Mouse (Mus musculus) MEL (cell line): ENCODE data around the gene Phtf2. TPM values are rescaled to one million over a fixed set of nuclear protein-coding genes. Genes with fewer than 3 reads are reported as not detected.
A peak's percentile ranks its signal among the peaks of the same experiment; 100 is the strongest.

Source experiments
- DNase-seq: peaks from one replicate; pipeline ENCODE4 v3.0.0; 2011; ENCODE audit warnings: low read depth, low spot score
- H3K27ac ChIP-seq: 2 replicates; pipeline ENCODE4 v1.5.1; 2012; ENCODE audit warnings: low read depth, mild to moderate bottlenecking, control low read depth, low read length, moderate library complexity; ENCODE audit not compliant: control insufficient read depth
- H3K27me3 ChIP-seq, 2 experiments: fragments of 150-350 bp in 1 of 2; sonication (generic) in 1 of 2; 2 replicates each; pipeline ENCODE4 v1.6.1; 2012; ENCODE audit warnings: low read length in 2 of 2, mild to moderate bottlenecking in 2 of 2, improper control_type of control experiment in 1 of 2, moderate library complexity in 1 of 2; ENCODE audit not compliant: insufficient read depth in 2 of 2, control insufficient read depth in 1 of 2
- H3K36me3 ChIP-seq, 2 experiments: 2 replicates each; pipeline ENCODE4 v1.6.1; 2012 to 2014; ENCODE audit warnings: low read length in 2 of 2, improper control_type of control experiment in 1 of 2, inconsistent platforms in 1 of 2, mild to moderate bottlenecking in 1 of 2; ENCODE audit not compliant: insufficient read depth in 2 of 2, control insufficient read depth in 1 of 2
- H3K4me1 ChIP-seq, 2 experiments: fragments of 150-350 bp in 1 of 2; sonication (generic) in 1 of 2; 2 replicates each; pipeline ENCODE4 v1.6.1; 2012; ENCODE audit warnings: low read length in 2 of 2, improper control_type of control experiment in 1 of 2, mild to moderate bottlenecking in 1 of 2; ENCODE audit not compliant: insufficient read depth in 2 of 2, control insufficient read depth in 1 of 2
- H3K4me3 ChIP-seq, 2 experiments: fragments of 150-350 bp in 1 of 2; sonication (generic) in 1 of 2; 2 replicates each; pipeline ENCODE4 v1.5.1; 2012; ENCODE audit warnings: low read depth in 2 of 2, low read length in 2 of 2, mild to moderate bottlenecking in 2 of 2, moderate library complexity in 2 of 2, control low read depth in 1 of 2, improper control_type of control experiment in 1 of 2; ENCODE audit not compliant: control insufficient read depth in 1 of 2, insufficient read depth in 1 of 2
- H3K79me2 ChIP-seq: 2 replicates; pipeline ENCODE4 v1.6.1; 2012; ENCODE audit warnings: mild to moderate bottlenecking, low read length, moderate library complexity; ENCODE audit not compliant: control insufficient read depth, poor library complexity, insufficient read depth
- H3K9ac ChIP-seq: 2 replicates; pipeline ENCODE4 v1.6.1; 2012; ENCODE audit warnings: low read depth, mild to moderate bottlenecking, control low read depth, low read length, moderate library complexity; ENCODE audit not compliant: control insufficient read depth, poor library complexity, severe bottlenecking
- H3K9me3 ChIP-seq: fragments of 150-350 bp; sonication (generic); replicated peaks from 2 replicates; pipeline ENCODE4 v1.6.1; 2012; ENCODE audit warnings: mild to moderate bottlenecking, low read length, improper control_type of control experiment, moderate library complexity; ENCODE audit not compliant: insufficient read depth
- BHLHE40 ChIP-seq: IDR thresholded peaks from 2 replicates; pipeline ENCODE4 v1.6.1; 2012; ENCODE audit warnings: low read depth, mild to moderate bottlenecking, inconsistent platforms, low read length, improper control_type of control experiment, borderline replicate concordance
- CHD1 ChIP-seq: IDR thresholded peaks from 2 replicates; pipeline ENCODE4 v1.6.1; 2012; ENCODE audit warnings: low read depth, mild to moderate bottlenecking, inconsistent platforms, low read length, improper control_type of control experiment
- CHD2 ChIP-seq: IDR thresholded peaks from 2 replicates; pipeline ENCODE4 v1.6.1; 2011; ENCODE audit warnings: low read length, improper control_type of control experiment
- CTCF ChIP-seq, 3 experiments: IDR thresholded peaks in 2 of 3; conservative IDR thresholded peaks in 1 of 3; 2 replicates each; pipeline ENCODE4 v1.5.1; 2011 to 2012; ENCODE audit warnings: low read length in 3 of 3, low read depth in 2 of 3, mild to moderate bottlenecking in 2 of 3, improper control_type of control experiment in 1 of 3, inconsistent platforms in 1 of 3, mixed read lengths in 1 of 3, moderate library complexity in 1 of 3; ENCODE audit not compliant: control insufficient read depth in 1 of 3, insufficient read depth in 1 of 3, poor library complexity in 1 of 3, severe bottlenecking in 1 of 3
- ELF1 ChIP-seq: IDR thresholded peaks from 2 replicates; pipeline ENCODE4 v1.6.1; 2014; ENCODE audit warnings: low read depth, mild to moderate bottlenecking, inconsistent platforms, low read length, improper control_type of control experiment, moderate library complexity
- EP300 ChIP-seq, 2 experiments: IDR thresholded peaks; 2 replicates each; pipeline ENCODE4 v1.6.1; 2011; ENCODE audit warnings: improper control_type of control experiment in 2 of 2, low read length in 2 of 2, low read depth in 1 of 2, mild to moderate bottlenecking in 1 of 2
- ETS1 ChIP-seq: IDR thresholded peaks from 2 replicates; pipeline ENCODE4 v1.6.1; 2012; ENCODE audit warnings: low read depth, mild to moderate bottlenecking, inconsistent platforms, low read length, improper control_type of control experiment, moderate library complexity
- GABPA ChIP-seq: IDR thresholded peaks from 2 replicates; pipeline ENCODE4 v1.6.1; 2012; ENCODE audit warnings: low read depth, mild to moderate bottlenecking, inconsistent platforms, low read length, improper control_type of control experiment, moderate library complexity
- GATA1 ChIP-seq: IDR thresholded peaks from 2 replicates; pipeline ENCODE4 v1.6.1; 2011; ENCODE audit warnings: low read depth, low read length, improper control_type of control experiment
- MAFK ChIP-seq: IDR thresholded peaks from 2 replicates; pipeline ENCODE4 v1.6.1; 2011; ENCODE audit warnings: low read depth, mild to moderate bottlenecking, low read length, improper control_type of control experiment, borderline replicate concordance
- MAX ChIP-seq: IDR thresholded peaks from 2 replicates; pipeline ENCODE4 v1.6.1; 2011; ENCODE audit warnings: low read length, improper control_type of control experiment
- MAZ ChIP-seq: IDR thresholded peaks from 2 replicates; pipeline ENCODE4 v1.6.1; 2012; ENCODE audit warnings: low read depth, mild to moderate bottlenecking, inconsistent platforms, low read length, improper control_type of control experiment
- MEF2A ChIP-seq: IDR thresholded peaks from 2 replicates; pipeline ENCODE4 v1.6.1; 2014; ENCODE audit warnings: low read depth, mild to moderate bottlenecking, inconsistent platforms, low read length, improper control_type of control experiment; ENCODE audit not compliant: poor library complexity, insufficient replicate concordance, severe bottlenecking; ENCODE audit errors: extremely low read depth
- MXI1 ChIP-seq: IDR thresholded peaks from 2 replicates; pipeline ENCODE4 v1.6.1; 2011; ENCODE audit warnings: mild to moderate bottlenecking, low read depth, low read length, improper control_type of control experiment
- MYC ChIP-seq: IDR thresholded peaks from 2 replicates; pipeline ENCODE4 v1.6.1; 2011; ENCODE audit warnings: low read depth, mild to moderate bottlenecking, low read length, improper control_type of control experiment, moderate library complexity
- NRF1 ChIP-seq: IDR thresholded peaks from 2 replicates; pipeline ENCODE4 v1.6.1; 2014; ENCODE audit warnings: low read depth, mild to moderate bottlenecking, inconsistent platforms, low read length, improper control_type of control experiment, moderate library complexity; ENCODE audit not compliant: poor library complexity, insufficient read depth, severe bottlenecking
- POLR2A ChIP-seq, 2 experiments: IDR thresholded peaks; 2 replicates each; pipeline ENCODE4 v1.6.1; 2011 to 2012; ENCODE audit warnings: low read length in 2 of 2, mild to moderate bottlenecking in 2 of 2, control low read depth in 1 of 2, improper control_type of control experiment in 1 of 2, low read depth in 1 of 2, moderate library complexity in 1 of 2; ENCODE audit not compliant: control insufficient read depth in 1 of 2, insufficient read depth in 1 of 2, poor library complexity in 1 of 2
- POLR2AphosphoS2 ChIP-seq: IDR thresholded peaks from 2 replicates; pipeline ENCODE4 v1.6.1; 2011; ENCODE audit warnings: low read length, improper control_type of control experiment
- POLR2AphosphoS5 ChIP-seq: IDR thresholded peaks from 2 replicates; pipeline ENCODE4 v1.6.1; 2012; ENCODE audit warnings: low read depth, borderline replicate concordance, mild to moderate bottlenecking, inconsistent platforms, low read length, moderate library complexity, mixed read lengths
- RCOR1 ChIP-seq: IDR thresholded peaks from 2 replicates; pipeline ENCODE4 v1.6.1; 2012; ENCODE audit warnings: low read depth, mild to moderate bottlenecking, inconsistent platforms, low read length, improper control_type of control experiment
- SIN3A ChIP-seq: IDR thresholded peaks from 2 replicates; pipeline ENCODE4 v1.6.1; 2012; ENCODE audit warnings: low read length, improper control_type of control experiment, inconsistent platforms
- SMC3 ChIP-seq: IDR thresholded peaks from 2 replicates; pipeline ENCODE4 v1.6.1; 2011; ENCODE audit warnings: low read depth, low read length, improper control_type of control experiment
- TAL1 ChIP-seq: IDR thresholded peaks from 2 replicates; pipeline ENCODE4 v1.6.1; 2012; ENCODE audit warnings: mild to moderate bottlenecking, inconsistent platforms, low read length, moderate library complexity, mixed read lengths
- TBP ChIP-seq: IDR thresholded peaks from 2 replicates; pipeline ENCODE4 v1.8.0; 2011; ENCODE audit warnings: low read depth, low read length, improper control_type of control experiment
- TCF12 ChIP-seq: IDR thresholded peaks from 2 replicates; pipeline ENCODE4 v1.6.1; 2014; ENCODE audit warnings: low read depth, mild to moderate bottlenecking, inconsistent platforms, low read length, improper control_type of control experiment, moderate library complexity
- UBTF ChIP-seq: IDR thresholded peaks from 2 replicates; pipeline ENCODE4 v1.6.1; 2012; ENCODE audit warnings: low read depth, mild to moderate bottlenecking, inconsistent platforms, low read length, improper control_type of control experiment, moderate library complexity, borderline replicate concordance; ENCODE audit not compliant: insufficient read depth
- USF2 ChIP-seq, 2 experiments: IDR thresholded peaks; 2 replicates each; pipeline ENCODE4 v1.6.1; 2011 to 2012; ENCODE audit warnings: improper control_type of control experiment in 2 of 2, low read length in 2 of 2, borderline replicate concordance in 1 of 2, inconsistent platforms in 1 of 2, low read depth in 1 of 2, mild to moderate bottlenecking in 1 of 2; ENCODE audit not compliant: insufficient read depth in 1 of 2
- ZKSCAN1 ChIP-seq: IDR thresholded peaks from 2 replicates; pipeline ENCODE4 v1.6.1; 2012; ENCODE audit warnings: low read depth, mild to moderate bottlenecking, inconsistent platforms, low read length, improper control_type of control experiment, moderate library complexity
- ZMIZ1 ChIP-seq: IDR thresholded peaks from 2 replicates; pipeline ENCODE4 v1.6.1; 2012; ENCODE audit warnings: low read depth, mild to moderate bottlenecking, inconsistent platforms, low read length, improper control_type of control experiment, moderate library complexity
- ZNF384 ChIP-seq: IDR thresholded peaks from 2 replicates; pipeline ENCODE4 v1.6.1; 2012; ENCODE audit warnings: low read depth, mild to moderate bottlenecking, inconsistent platforms, low read length, improper control_type of control experiment
- polyA plus RNA-seq, 2 experiments: library from polyadenylated mRNA; stranded (reverse) in 1 of 2; unstranded in 1 of 2; fragments of >175 nt in 1 of 2; fragments of >200 nt in 1 of 2; gene quantifications; 2 replicates each; pipeline versions ENCODE4 v1.2.1 to v1.2.4; 2012; ENCODE audit warnings: low replicate concordance in 2 of 2, low read depth in 1 of 2; ENCODE audit not compliant: insufficient read length in 2 of 2, insufficient read depth in 1 of 2, missing spikeins in 1 of 2
- total RNA-seq: library from RNA; depleted of rRNA; stranded (reverse); fragments of 300-350 nt; gene quantifications from 2 replicates; pipeline ENCODE4 v1.2.3, GENCODE M21; 2012

The Phtf2 gene
- total and polyA plus RNA-seq, 3 experiments, result 20.0 TPM; not detected in 1

- Histone ChIP-seq H3K4me1 (peaks cover 33 to 42% of the 10 kb centered on the region in 2 experiments), H3K27me3 (no peaks in the 10 kb centered on the region), H3K9ac (no peak overlapping the region), H3K27ac (peak overlapping the region; percentile 87), H3K36me3 (peaks cover 10 to 57% of the 10 kb centered on the region in 2 experiments), H3K79me2 (peaks cover 27% of the 10 kb centered on the region), H3K9me3 (no peaks in the 10 kb centered on the region), H3K4me3 (no peak overlapping the region)
- peak; percentile 83 for DNase-seq
- TF ChIP-seq MAX (no peak), ZNF384 (peak; percentile 12; the same call in 1 of the 2 replicates), POLR2A (IDR thresholded peaks at IDR 0.05; ENCODE audit: control insufficient read depth in 1 of 2, insufficient read depth in 1 of 2, low read depth in 1 of 2, low read length in 2 of 2, poor library complexity in 1 of 2) (no peak), MAFK (0 out of 2 replicates have a peak, but pooled peaks have one; percentile 21), SMC3 (no peak), MYC (peak; percentile 36; the same call in 1 of the 2 replicates), GABPA (no peak), TCF12 (peak; percentile 81), ZKSCAN1 (0 out of 2 replicates have a peak, but pooled peaks have one; percentile 0), MXI1 (no peak), MAZ (no peak), POLR2AphosphoS2 (no peak), ELF1 (0 out of 2 replicates have a peak, but pooled peaks have one; percentile 35), EP300 (IDR thresholded peaks at IDR 0.05; ENCODE audit: low read depth in 1 of 2, low read length in 2 of 2) (peak; percentile 89 to 91), MEF2A (peak; percentile 33; the same call in 1 of the 2 replicates), ZMIZ1 (no peak), SIN3A (peak; percentile 90), UBTF (no peak), USF2 (IDR thresholded peaks at IDR 0.05; ENCODE audit: borderline replicate concordance in 1 of 2, insufficient read depth in 1 of 2, low read depth in 1 of 2, low read length in 2 of 2) (no peak), GATA1 (peak; percentile 86), BHLHE40 (peak; percentile 80), CTCF (IDR thresholded peaks at IDR 0.05 in 2 of 3, conservative IDR thresholded peaks at IDR 0.05 in 1 of 3; ENCODE audit: control insufficient read depth in 1 of 3, insufficient read depth in 1 of 3, low read depth in 2 of 3, low read length in 3 of 3, poor library complexity in 1 of 3, severe bottlenecking in 1 of 3) (no peak), CHD1 (no peak), TAL1 (peak; percentile 23), NRF1 (no peak), TBP (no peak), RCOR1 (peak; percentile 82), POLR2AphosphoS5 (no peak), ETS1 (peak; percentile 96), CHD2 (peak; percentile 27; the same call in 1 of the 2 replicates)
These were observed 48.5 kb upstream of the Phtf2 start for GRCm38 (mm10) chr5:20930430-20930829.
